Mouse (Mus musculus) hindbrain, embryonic 10.5 days (tissue): Measurements from ENCODE around the gene Padi6. TPM values are rescaled to one million over a fixed set of nuclear protein-coding genes. Genes with fewer than 3 reads are reported as not detected.
A peak's percentile ranks its signal among the peaks of the same experiment; 100 is the strongest.

Experiments used
- DNase-seq: peaks from one replicate; pipeline ENCODE4 v3.0.0-alpha.2; 2017; ENCODE audit warnings: low spot score
- H3K27ac ChIP-seq: fragments of 300-500 bp; sonication (generic); 2 replicates; pipeline ENCODE4 v1.5.1; 2016; ENCODE audit warnings: mild to moderate bottlenecking, moderate library complexity
- H3K27me3 ChIP-seq: fragments of 300-500 bp; sonication (generic); 2 replicates; pipeline ENCODE4 v1.6.1; 2016; ENCODE audit warnings: mild to moderate bottlenecking; ENCODE audit not compliant: poor library complexity, insufficient read depth, severe bottlenecking
- H3K36me3 ChIP-seq: fragments of 300-500 bp; sonication (generic); 2 replicates; pipeline ENCODE4 v1.6.1; 2016; ENCODE audit warnings: mild to moderate bottlenecking, moderate library complexity
- H3K4me1 ChIP-seq: fragments of 300-500 bp; sonication (generic); replicated peaks from 2 replicates; pipeline ENCODE4 v1.6.1; 2016; ENCODE audit warnings: mild to moderate bottlenecking
- H3K4me3 ChIP-seq: fragments of 300-500 bp; sonication (generic); 2 replicates; pipeline ENCODE4 v1.5.1; 2016; ENCODE audit warnings: mild to moderate bottlenecking, moderate library complexity
- H3K9me3 ChIP-seq: fragments of 300-500 bp; sonication (generic); 2 replicates; pipeline ENCODE4 v1.6.1; 2016; ENCODE audit warnings: mild to moderate bottlenecking, moderate library complexity
- WGBS: fragments of 180-500 bp; shearing (Covaris S2); methylation state at CpG from one replicate; pipeline ENCODE4 v1.1.7; 2016; 5-methylcytosine and 5-hydroxymethylcytosine counted together
- polyA plus RNA-seq: library from polyadenylated mRNA; unstranded; fragments of >200 nt; fragmentation: Nextera tagmentation; extraction: Ambion mirVana; gene quantifications from 2 replicates; pipeline ENCODE4 v1.2.1, GENCODE M21; 2016

Padi6 gene
- polyA plus RNA-seq: 0.06 TPM in 1 of 2 replicates, not detected in the other

GRCm38 (mm10) chr4:140742543-140742942 lies at the start of gene Padi6:
TSS of gene Padi6 (minus strand) at chr4:140742643.
- 86% methylated on average over 2 of the region's 2 CpGs for WGBS
- H3K36me3 ChIP-seq: no peaks in the 10 kb centered on the region
- no peaks in the 10 kb centered on the region for H3K9me3 ChIP-seq
- H3K27me3 ChIP-seq: peaks cover 10% of the 10 kb centered on the region; the same call in 1 of the 2 replicates
- DNase-seq: no peak
- H3K4me1 ChIP-seq: peaks cover 22% of the 10 kb centered on the region
- no peak within 1 kb of the TSS for H3K4me3 ChIP-seq
- H3K27ac ChIP-seq: peak within 1 kb of the TSS; percentile 2; the same call in 1 of the 2 replicates

DNA sequence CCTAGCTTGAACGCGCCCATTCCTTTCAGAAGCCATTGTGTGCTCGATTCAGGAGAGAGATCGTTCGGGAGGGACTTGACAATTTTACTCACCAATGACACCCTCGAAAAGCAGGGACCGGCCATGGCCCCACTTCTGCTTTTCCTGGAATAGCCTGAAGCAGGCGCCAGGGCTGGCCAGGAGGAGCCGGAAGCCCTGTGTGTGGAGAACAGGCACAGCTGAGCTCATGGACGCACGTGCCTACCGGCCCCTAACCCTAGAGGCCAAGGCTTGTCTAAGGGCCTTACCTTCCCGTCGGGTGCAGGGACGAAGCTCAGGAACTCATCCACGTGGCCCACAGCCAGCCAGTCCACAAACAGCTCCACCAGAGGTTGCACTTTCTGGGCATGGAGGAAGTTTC lies 48.6 kb upstream of the Padi6 start:
- Histone ChIP-seq H3K36me3 (no peaks in the 10 kb centered on the region), H3K4me1 (0 out of 2 replicates have a peak, but pooled peaks cover 21% of the 10 kb centered on the region), H3K27ac (no peak overlapping the region), H3K27me3 (0 out of 2 replicates have a peak, but pooled peaks cover 4% of the 10 kb centered on the region), H3K9me3 (no peaks in the 10 kb centered on the region), H3K4me3 (no peak overlapping the region)
- no peak for DNase-seq
- 82% methylated on average over 16 of the region's 16 CpGs for WGBS

GRCm38 (mm10) chr4:140789983-140790382 lies 47.5 kb upstream of the Padi6 start:
- DNase-seq: no peak
- H3K4me1 ChIP-seq: peaks cover 21% of the 10 kb centered on the region; the same call in 1 of the 2 replicates
- no peak overlapping the region for H3K4me3 ChIP-seq
- H3K36me3 ChIP-seq: no peaks in the 10 kb centered on the region
- WGBS: 87% methylated on average over 4 of the region's 4 CpGs
- H3K9me3 ChIP-seq: no peaks in the 10 kb centered on the region
- 0 out of 2 replicates have a peak, but pooled peaks cover 4% of the 10 kb centered on the region for H3K27me3 ChIP-seq
- no peak overlapping the region for H3K27ac ChIP-seq

DNA sequence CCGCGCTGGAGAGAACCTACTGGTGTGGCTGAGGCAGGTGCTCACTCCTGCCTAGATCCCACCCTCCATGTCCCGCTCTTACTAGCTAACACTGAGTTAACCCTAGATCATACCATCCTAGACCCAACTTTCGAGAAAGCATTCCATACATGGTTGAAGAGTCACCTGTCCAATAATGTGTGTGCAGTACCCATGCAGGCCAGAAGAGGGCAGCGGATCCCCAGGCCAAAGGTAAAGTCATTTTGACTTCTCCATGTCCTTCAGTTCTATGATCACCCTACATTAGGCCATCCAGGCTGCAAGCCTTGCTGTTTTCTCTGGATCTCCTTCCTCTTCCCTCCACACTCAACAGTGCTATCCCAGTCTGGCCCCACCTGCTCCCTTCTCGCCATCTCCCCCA lies 46.5 kb upstream of the Padi6 start:
- 45% methylated on average over 6 of the region's 6 CpGs for WGBS
- H3K36me3 ChIP-seq: no peaks in the 10 kb centered on the region
- peaks cover 21% of the 10 kb centered on the region; the same call in 1 of the 2 replicates for H3K4me1 ChIP-seq
- peak; percentile 68 for DNase-seq
- H3K27ac ChIP-seq: 0 out of 2 replicates have a peak overlapping the region, but pooled peaks have one; percentile 18
- no peak overlapping the region for H3K4me3 ChIP-seq
- H3K27me3 ChIP-seq: 0 out of 2 replicates have a peak, but pooled peaks cover 3% of the 10 kb centered on the region
- no peaks in the 10 kb centered on the region for H3K9me3 ChIP-seq

DNA sequence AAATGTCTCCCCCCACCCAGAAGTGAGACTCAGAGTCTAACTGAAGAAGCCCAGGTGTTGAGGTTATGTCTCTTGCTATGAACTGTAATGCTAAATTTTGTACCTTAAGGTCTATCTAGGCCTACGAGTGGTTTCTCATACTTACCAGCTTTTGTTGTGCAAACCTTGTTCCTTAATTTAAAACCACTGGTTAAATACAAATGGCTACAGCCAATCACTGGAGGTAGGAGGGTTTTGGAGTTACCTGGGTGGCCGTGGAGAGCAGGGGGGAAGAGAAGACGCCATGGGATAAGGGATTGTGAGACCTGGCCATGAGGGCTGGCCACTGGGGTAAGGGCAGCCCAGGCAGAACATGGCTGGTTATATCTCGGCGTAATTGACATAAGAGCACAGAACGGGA lies 45.8 kb upstream of the Padi6 start:
- 84% methylated on average over 6 of the region's 6 CpGs for WGBS
- no peak overlapping the region for H3K4me3 ChIP-seq
- no peaks in the 10 kb centered on the region for H3K36me3 ChIP-seq
- no peaks in the 10 kb centered on the region for H3K9me3 ChIP-seq
- H3K27me3 ChIP-seq: no peaks in the 10 kb centered on the region
- DNase-seq: no peak
- no peak overlapping the region for H3K27ac ChIP-seq
- peaks cover 18% of the 10 kb centered on the region; the same call in 1 of the 2 replicates for H3K4me1 ChIP-seq

DNA sequence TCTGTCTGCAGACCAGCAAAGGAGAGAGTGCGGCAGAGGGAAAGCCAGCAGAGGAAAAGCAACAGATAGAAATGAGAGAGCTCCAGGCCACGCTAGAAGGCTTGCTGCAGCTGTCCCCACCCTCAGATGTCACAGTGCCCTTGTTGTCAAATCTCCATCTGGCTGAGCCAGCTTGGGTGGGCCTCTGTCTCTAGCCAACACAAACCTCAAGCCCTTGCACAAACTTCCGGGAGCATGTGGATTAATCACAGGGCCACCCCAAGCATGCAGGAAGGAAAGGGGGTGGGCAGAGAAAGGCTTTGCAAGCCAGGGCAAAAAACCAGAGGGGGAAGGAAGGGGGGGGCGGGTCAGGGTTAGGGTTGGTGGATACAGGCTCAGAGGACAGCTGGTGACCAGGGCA lies 45.0 kb upstream of the Padi6 start:
- Histone ChIP-seq H3K36me3 (no peaks in the 10 kb centered on the region), H3K4me3 (no peak overlapping the region), H3K9me3 (no peaks in the 10 kb centered on the region; the same call in 1 of the 2 replicates), H3K4me1 (peaks cover 13% of the 10 kb centered on the region; the same call in 1 of the 2 replicates), H3K27ac (no peak overlapping the region), H3K27me3 (no peaks in the 10 kb centered on the region)
- no peak for DNase-seq
- WGBS: 73% methylated on average over 4 of the region's 4 CpGs

DNA sequence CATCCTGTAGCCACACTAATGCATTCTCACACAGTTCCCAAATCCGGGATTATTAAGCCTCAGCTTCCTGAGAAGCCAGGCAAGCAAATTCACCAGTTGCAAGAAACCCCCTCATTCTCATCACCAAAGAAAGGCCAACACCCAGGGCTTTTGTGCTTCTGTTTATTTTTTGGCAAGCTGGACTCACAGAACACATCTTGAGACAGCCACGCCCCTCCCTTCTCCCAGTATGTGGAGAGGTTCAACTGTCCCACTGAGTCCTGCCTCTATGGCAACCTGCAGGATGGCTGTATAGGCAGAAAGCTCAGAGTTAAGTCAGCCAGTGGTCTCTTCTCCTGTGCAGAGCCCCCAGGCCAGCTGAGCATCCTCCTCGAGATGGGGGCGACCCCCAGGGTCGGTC lies 42.8 kb upstream of the Padi6 start:
- Histone ChIP-seq H3K36me3 (no peaks in the 10 kb centered on the region), H3K27me3 (no peaks in the 10 kb centered on the region), H3K27ac (no peak overlapping the region), H3K4me1 (peaks cover 13% of the 10 kb centered on the region; the same call in 1 of the 2 replicates), H3K9me3 (no peaks in the 10 kb centered on the region; the same call in 1 of the 2 replicates), H3K4me3 (no peak overlapping the region)
- 79% methylated on average over 5 of the region's 5 CpGs for WGBS
- DNase-seq: no peak

DNA sequence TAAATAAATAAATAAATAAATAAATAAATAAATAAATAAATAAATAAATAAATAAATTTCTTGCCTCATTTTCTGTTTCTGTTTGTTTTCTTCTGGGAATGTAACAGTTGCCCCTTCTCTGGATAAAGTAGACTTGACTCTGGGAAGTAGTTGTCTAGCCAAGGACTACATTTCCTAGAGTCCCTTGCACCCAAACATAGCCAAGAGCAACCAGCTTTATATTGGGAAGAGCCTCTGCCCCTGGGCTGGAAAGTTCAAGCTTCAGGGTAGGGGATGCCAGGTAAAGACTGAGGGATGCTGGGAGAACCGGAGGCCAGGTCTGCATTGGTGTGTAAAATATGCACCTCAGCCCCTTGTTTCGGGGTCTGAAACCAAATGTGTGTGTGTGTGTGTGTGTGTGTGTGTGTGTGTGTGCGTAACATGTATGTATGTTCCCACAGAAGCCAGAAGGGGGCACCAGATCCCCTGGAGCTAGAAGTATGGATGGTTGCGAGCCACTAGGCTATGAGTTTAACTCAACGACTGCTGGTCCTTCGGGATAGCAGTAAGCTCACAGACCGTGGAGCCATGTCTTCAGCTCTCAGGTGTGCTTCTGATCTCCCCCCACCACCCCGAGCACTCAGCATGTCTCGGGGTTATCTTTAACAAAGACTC lies 42.0 kb upstream of the Padi6 start:
- Histone ChIP-seq H3K4me3 (no peak overlapping the region), H3K4me1 (peaks cover 12% of the 10 kb centered on the region), H3K27ac (no peak overlapping the region), H3K9me3 (no peaks in the 10 kb centered on the region; the same call in 1 of the 2 replicates), H3K36me3 (no peaks in the 10 kb centered on the region), H3K27me3 (no peaks in the 10 kb centered on the region)
- WGBS: 94% methylated on average over 9 of the region's 9 CpGs
- no peak for DNase-seq

GRCm38 (mm10) chr4:140782821-140783220 lies 40.4 kb upstream of the Padi6 start:
- H3K36me3 ChIP-seq: no peaks in the 10 kb centered on the region
- no peak overlapping the region for H3K4me3 ChIP-seq
- no peaks in the 10 kb centered on the region; the same call in 1 of the 2 replicates for H3K9me3 ChIP-seq
- H3K27me3 ChIP-seq: no peaks in the 10 kb centered on the region
- no peak for DNase-seq
- peaks cover 9% of the 10 kb centered on the region for H3K4me1 ChIP-seq
- no peak overlapping the region for H3K27ac ChIP-seq
- 92% methylated on average over 9 of the region's 9 CpGs for WGBS

GRCm38 (mm10) chr4:140780507-140780906 lies 38.1 kb upstream of the Padi6 start:
- H3K4me3 ChIP-seq: no peak overlapping the region
- H3K27me3 ChIP-seq: no peaks in the 10 kb centered on the region
- H3K27ac ChIP-seq: no peak overlapping the region
- H3K36me3 ChIP-seq: no peaks in the 10 kb centered on the region
- WGBS: 84% methylated on average over 14 of the region's 14 CpGs
- H3K9me3 ChIP-seq: no peaks in the 10 kb centered on the region; the same call in 1 of the 2 replicates
- H3K4me1 ChIP-seq: peaks cover 6% of the 10 kb centered on the region
- DNase-seq: no peak

GRCm38 (mm10) chr4:140779803-140780397 lies 37.5 kb upstream of the Padi6 start:
- H3K27me3 ChIP-seq: no peaks in the 10 kb centered on the region
- no peak overlapping the region for H3K4me3 ChIP-seq
- 0 out of 2 replicates have a peak overlapping the region, but pooled peaks have one; percentile 3 for H3K27ac ChIP-seq

GRCm38 (mm10) chr4:140776623-140777022 lies 34.2 kb upstream of the Padi6 start:
- no peaks in the 10 kb centered on the region for H3K36me3 ChIP-seq
- peaks cover 20% of the 10 kb centered on the region for H3K4me1 ChIP-seq
- H3K27ac ChIP-seq: no peak overlapping the region
- DNase-seq: no peak
- WGBS: 73% methylated on average over 13 of the region's 13 CpGs
- H3K27me3 ChIP-seq: no peaks in the 10 kb centered on the region
- H3K4me3 ChIP-seq: no peak overlapping the region
- no peaks in the 10 kb centered on the region for H3K9me3 ChIP-seq

More at GRCm38 (mm10) chr4:140779803-140780397, 37.5 kb upstream of the Padi6 start:
- no peaks in the 10 kb centered on the region for H3K36me3 ChIP-seq
- no peaks in the 10 kb centered on the region; the same call in 1 of the 2 replicates for H3K9me3 ChIP-seq
- WGBS: 59% methylated on average over 19 of the region's 19 CpGs
- H3K4me1 ChIP-seq: peaks cover 6% of the 10 kb centered on the region
- DNase-seq: peak; percentile 50

DNA sequence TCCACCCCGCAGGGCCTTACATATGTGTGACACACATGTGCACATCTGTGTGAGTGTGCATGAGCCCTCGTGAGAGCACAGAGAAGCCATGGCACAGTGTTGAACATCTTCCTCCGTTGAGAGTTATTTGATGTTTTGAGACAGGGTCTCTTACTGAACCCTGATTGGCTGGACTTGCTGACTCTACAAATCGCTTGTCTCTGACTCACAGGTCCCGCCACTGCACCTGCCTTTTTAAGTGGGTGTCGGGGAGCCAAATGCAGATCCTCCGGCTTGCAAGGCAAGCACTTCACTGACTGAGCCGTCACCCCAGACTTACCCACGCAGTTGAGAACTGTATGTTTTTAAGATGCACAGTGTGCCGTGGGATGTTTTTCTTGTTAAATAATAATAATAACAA lies 33.4 kb upstream of the Padi6 start:
- no peak for DNase-seq
- Histone ChIP-seq H3K36me3 (no peaks in the 10 kb centered on the region), H3K4me1 (peaks cover 22% of the 10 kb centered on the region), H3K9me3 (no peaks in the 10 kb centered on the region), H3K27me3 (no peaks in the 10 kb centered on the region), H3K27ac (no peak overlapping the region), H3K4me3 (no peak overlapping the region)
- WGBS: 89% methylated on average over 10 of the region's 10 CpGs
